Mouse (Mus musculus) NIH3T3 (cell line): ENCODE measurements at regions not wholly inside any gene's neighbourhood (a gene's known extent, or its start where the extent isn't known, plus 50 kb on each side); places are given as distances from the start of the nearest gene placed in this dataset.
A peak's percentile ranks its signal among the peaks of the same experiment; 100 is the strongest.
"Not testable (repeated sequence)": the region's sequence is repeated elsewhere in the genome, so short reads cannot be mapped to it uniquely, and the experiment has no call there.

ENCODE experiments used
- DNase-seq: peaks from one replicate; pipeline ENCODE4 v3.0.0-alpha.2; 2012; ENCODE audit warnings: low read depth

- no peak for DNase-seq
Measured at GRCm38 (mm10) chr6:60657117-60657911, 172.3 kb downstream of the Snca start.

- not testable (repeated sequence) for DNase-seq
Measured at GRCm38 (mm10) chr6:60646983-60647617, 182.6 kb downstream of the Snca start.

GRCm38 (mm10) chr6:60642251-60642650 lies 187.4 kb downstream of the Snca start:
- DNase-seq, result no peak

- DNase-seq, result no peak
Measured at GRCm38 (mm10) chr6:60616313-60616712, 213.3 kb downstream of the Snca start.

GRCm38 (mm10) chr6:60600201-60600600 lies 229.5 kb downstream of the Snca start:
- DNase-seq, result no peak

- no peak for DNase-seq
Measured at GRCm38 (mm10) chr6:60564261-60564660, 265.4 kb downstream of the Snca start.

- DNase-seq, result peak; percentile 27
Measured at GRCm38 (mm10) chr6:60555590-60556235, 273.9 kb downstream of the Snca start.
